Mouse (Mus musculus) E14TG2a.4 (cell line): ENCODE measurements around the gene Arnt2.

Source experiments
- CTCF ChIP-seq: conservative IDR thresholded peaks from 2 replicates; pipeline ENCODE4 v1.5.1; 2014; ENCODE audit warnings: low read length
- NANOG ChIP-seq: IDR thresholded peaks from 2 replicates; pipeline ENCODE4 v1.6.1; 2014; ENCODE audit warnings: borderline replicate concordance, low read length, mixed read lengths
- POU5F1 ChIP-seq: IDR thresholded peaks from 2 replicates; pipeline ENCODE4 v1.6.1; 2014; ENCODE audit warnings: low read length, borderline replicate concordance

DNA sequence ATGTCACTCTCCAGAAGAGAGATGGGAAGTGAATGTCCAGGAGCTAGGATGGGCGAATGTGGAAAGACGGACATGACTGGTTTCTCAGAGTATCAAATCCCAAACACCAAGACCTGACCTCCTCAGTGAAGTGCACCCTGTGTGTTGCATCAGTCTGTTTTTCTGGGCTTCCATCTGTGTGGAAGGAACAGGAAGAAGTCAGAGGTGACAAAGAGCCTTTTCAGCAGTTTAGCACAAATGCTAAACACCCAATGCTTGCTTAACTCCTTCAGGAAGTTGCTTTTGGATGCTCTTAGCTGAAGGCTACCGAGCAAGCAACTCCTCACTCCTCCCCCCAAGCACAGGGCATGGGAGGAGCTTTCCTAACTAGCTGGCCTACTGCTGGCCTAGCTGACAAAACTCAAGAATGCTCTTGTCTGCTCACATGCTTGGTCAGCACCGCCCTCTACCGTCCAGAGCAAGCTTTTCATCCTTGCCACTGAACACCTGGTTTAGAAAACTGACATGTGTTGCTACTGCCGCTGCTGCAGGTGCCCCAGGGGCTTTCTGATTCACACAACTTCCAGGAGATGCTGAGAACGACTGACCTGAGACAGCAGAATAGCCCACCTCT, 137.7 kb downstream of the Arnt2 start:
- TF ChIP-seq CTCF, result peak; percentile 59
- no peak for TF ChIP-seq POU5F1
- TF ChIP-seq NANOG, result no peak
